Mouse (Mus musculus) splenic B cell, adult 2 months (primary cell): ENCODE results near the gene Inca1.
A peak's percentile ranks its signal among the peaks of the same experiment; 100 is the strongest.

Experiments
- DNase-seq: peaks from one replicate; pipeline ENCODE4 v3.0.0-alpha.2; 2011; ENCODE audit warnings: low read depth, low spot score
- H3K27me3 ChIP-seq: 2 replicates; pipeline ENCODE4 v1.6.1; 2012; ENCODE audit warnings: mild to moderate bottlenecking, low read length, moderate library complexity, mixed read lengths; ENCODE audit not compliant: control insufficient read depth, poor library complexity, insufficient read depth, severe bottlenecking
- H3K36me3 ChIP-seq: 2 replicates; pipeline ENCODE4 v1.6.1; 2012; ENCODE audit warnings: mild to moderate bottlenecking, low read length, moderate library complexity, mixed read lengths; ENCODE audit not compliant: control insufficient read depth, poor library complexity, insufficient read depth, severe bottlenecking

Inca1 gene

GRCm38 (mm10) chr11:70687601-70688199 lies 12.3 kb downstream of the Inca1 start, which contains the start of gene Camta2:
Gene Camta2, minus strand, starts transcription at chr11:70688105.
- DNase-seq, result peak; percentile 76
- Histone ChIP-seq H3K36me3 (no peaks in the 10 kb centered on the region; the same call in 1 of the 2 replicates), H3K27me3 (no peaks in the 10 kb centered on the region; the same call in 1 of the 2 replicates)

- no peaks in the 10 kb centered on the region for H3K27me3 ChIP-seq
- DNase-seq, result no peak
- peaks cover 2% of the 10 kb centered on the region; the same call in 1 of the 2 replicates for H3K36me3 ChIP-seq
Measured at GRCm38 (mm10) chr11:70686901-70687566, 12.9 kb downstream of the Inca1 start.

GRCm38 (mm10) chr11:70683640-70684039 lies 16.3 kb downstream of the Inca1 start:
- peaks cover 7% of the 10 kb centered on the region for H3K36me3 ChIP-seq
- no peak for DNase-seq
- no peaks in the 10 kb centered on the region for H3K27me3 ChIP-seq

GRCm38 (mm10) chr11:70681897-70682581 lies 17.9 kb downstream of the Inca1 start:
- peaks cover 8% of the 10 kb centered on the region for H3K36me3 ChIP-seq
- peak; percentile 57 for DNase-seq
- no peaks in the 10 kb centered on the region for H3K27me3 ChIP-seq

GRCm38 (mm10) chr11:70681170-70681569 lies 18.8 kb downstream of the Inca1 start:
- Histone ChIP-seq H3K36me3 (peaks cover 10% of the 10 kb centered on the region), H3K27me3 (no peaks in the 10 kb centered on the region)
- DNase-seq, result no peak

- H3K27me3 ChIP-seq, result no peaks in the 10 kb centered on the region
- peaks cover 11% of the 10 kb centered on the region for H3K36me3 ChIP-seq
- peak; percentile 89 for DNase-seq
Measured at GRCm38 (mm10) chr11:70679894-70680293, 20.1 kb downstream of the Inca1 start.

GRCm38 (mm10) chr11:70679361-70679760 lies 20.6 kb downstream of the Inca1 start:
- Histone ChIP-seq H3K36me3 (peaks cover 11% of the 10 kb centered on the region), H3K27me3 (no peaks in the 10 kb centered on the region)
- DNase-seq, result no peak

- Histone ChIP-seq H3K36me3 (peaks cover 11% of the 10 kb centered on the region), H3K27me3 (no peaks in the 10 kb centered on the region)
- no peak for DNase-seq
Measured at GRCm38 (mm10) chr11:70678576-70678975, 21.4 kb downstream of the Inca1 start.

- peaks cover 11% of the 10 kb centered on the region for H3K36me3 ChIP-seq
- no peak for DNase-seq
Measured at GRCm38 (mm10) chr11:70678092-70678491, 21.9 kb downstream of the Inca1 start.

GRCm38 (mm10) chr11:70674501-70674900 lies 25.5 kb downstream of the Inca1 start:
- no peak for DNase-seq
- peaks cover 6% of the 10 kb centered on the region for H3K36me3 ChIP-seq
- no peaks in the 10 kb centered on the region for H3K27me3 ChIP-seq

More at GRCm38 (mm10) chr11:70678092-70678491, 21.9 kb downstream of the Inca1 start:
- no peaks in the 10 kb centered on the region for H3K27me3 ChIP-seq

GRCm38 (mm10) chr11:70674014-70674413 lies 25.9 kb downstream of the Inca1 start:
- Histone ChIP-seq H3K27me3 (no peaks in the 10 kb centered on the region), H3K36me3 (peaks cover 6% of the 10 kb centered on the region)
- DNase-seq, result no peak

GRCm38 (mm10) chr11:70671333-70672047 lies 28.5 kb downstream of the Inca1 start:
- H3K27me3 ChIP-seq, result no peaks in the 10 kb centered on the region
- H3K36me3 ChIP-seq, result peaks cover 3% of the 10 kb centered on the region
- DNase-seq, result no peak

GRCm38 (mm10) chr11:70670483-70670882 lies 29.5 kb downstream of the Inca1 start:
- peak; percentile 38 for DNase-seq
- Histone ChIP-seq H3K36me3 (no peaks in the 10 kb centered on the region; the same call in none of the 2 replicates), H3K27me3 (no peaks in the 10 kb centered on the region)

GRCm38 (mm10) chr11:70669582-70670345 lies 30.2 kb downstream of the Inca1 start:
- no peaks in the 10 kb centered on the region; the same call in none of the 2 replicates for H3K36me3 ChIP-seq
- DNase-seq, result peak; percentile 86
- no peaks in the 10 kb centered on the region for H3K27me3 ChIP-seq
